Mouse (Mus musculus): ENCODE data around the gene Pm20d2. TPM values are rescaled to one million over a fixed set of nuclear protein-coding genes. Genes with fewer than 3 reads are reported as not detected.

Gene Pm20d2
- polyA plus RNA-seq, 1 experiment from 2014 or later: 1.6 TPM

Other genes with a start within 250 kb of the Pm20d2 start
- 4.2 and 5.0 TPM in 2 replicates for gene Ankrd6, start 238.9 kb downstream of the Pm20d2 start, polyA plus RNA-seq (2015; fragmentation: Nextera tagmentation; extraction: Ambion mirVana)
- 40.9 and 43.3 TPM in 2 replicates for gene Rragd, start 206.7 kb downstream of the Pm20d2 start, polyA plus RNA-seq (2015; fragmentation: Nextera tagmentation; extraction: Ambion mirVana)
- gene Ube2j1, start 158.3 kb downstream of the Pm20d2 start, polyA plus RNA-seq (2015; fragmentation: Nextera tagmentation; extraction: Ambion mirVana): 27.5 and 32.8 TPM in 2 replicates
- gene Gabrr2, start 126.7 kb downstream of the Pm20d2 start, polyA plus RNA-seq (2015; fragmentation: Nextera tagmentation; extraction: Ambion mirVana): 0.13 and 0.29 TPM in 2 replicates
- gene Gabrr1, start 57.2 kb downstream of the Pm20d2 start, polyA plus RNA-seq (2015; fragmentation: Nextera tagmentation; extraction: Ambion mirVana): 0.10 and 0.19 TPM in 2 replicates
- gene Srsf12, start 19.3 kb upstream of the Pm20d2 start, polyA plus RNA-seq (2015; fragmentation: Nextera tagmentation; extraction: Ambion mirVana): 2.7 and 2.9 TPM in 2 replicates
- gene Pnrc1, start 100.4 kb upstream of the Pm20d2 start, polyA plus RNA-seq (2015; fragmentation: Nextera tagmentation; extraction: Ambion mirVana): 72.8 and 80.0 TPM in 2 replicates
- 14.9 and 15.9 TPM in 2 replicates for gene Rngtt, start 120.6 kb upstream of the Pm20d2 start, polyA plus RNA-seq (2015; fragmentation: Nextera tagmentation; extraction: Ambion mirVana)

Measured in heart, embryonic 13.5 days (tissue).